Mouse (Mus musculus) natural killer cell, adult 2 months (primary cell): ENCODE results near the gene A730071L15Rik.

Source experiments
- DNase-seq, 2 experiments: peaks; one replicate each; pipeline ENCODE4 v3.0.0; 2022; ENCODE audit warnings: low spot score in 2 of 2

The A730071L15Rik gene

DNA sequence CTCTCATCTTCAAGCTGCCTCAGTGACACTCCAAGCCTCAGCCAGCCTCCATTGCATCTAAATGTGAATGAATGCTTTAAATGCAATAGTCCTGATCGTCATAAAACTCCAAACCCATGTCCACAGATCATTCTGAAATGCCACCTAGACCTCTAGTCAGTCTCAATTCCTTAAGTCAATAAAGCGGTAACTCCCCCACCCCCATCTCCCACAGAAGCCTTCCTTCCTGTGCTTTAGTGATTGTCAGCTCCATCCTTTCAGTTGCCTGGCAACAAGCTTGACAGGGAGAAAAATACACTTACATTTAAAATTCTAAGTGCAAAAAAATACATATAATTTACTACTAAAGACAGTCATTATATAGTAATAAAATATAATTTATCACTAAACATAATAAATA, 16.6 kb upstream of the A730071L15Rik start:
- DNase-seq: no peak

DNA sequence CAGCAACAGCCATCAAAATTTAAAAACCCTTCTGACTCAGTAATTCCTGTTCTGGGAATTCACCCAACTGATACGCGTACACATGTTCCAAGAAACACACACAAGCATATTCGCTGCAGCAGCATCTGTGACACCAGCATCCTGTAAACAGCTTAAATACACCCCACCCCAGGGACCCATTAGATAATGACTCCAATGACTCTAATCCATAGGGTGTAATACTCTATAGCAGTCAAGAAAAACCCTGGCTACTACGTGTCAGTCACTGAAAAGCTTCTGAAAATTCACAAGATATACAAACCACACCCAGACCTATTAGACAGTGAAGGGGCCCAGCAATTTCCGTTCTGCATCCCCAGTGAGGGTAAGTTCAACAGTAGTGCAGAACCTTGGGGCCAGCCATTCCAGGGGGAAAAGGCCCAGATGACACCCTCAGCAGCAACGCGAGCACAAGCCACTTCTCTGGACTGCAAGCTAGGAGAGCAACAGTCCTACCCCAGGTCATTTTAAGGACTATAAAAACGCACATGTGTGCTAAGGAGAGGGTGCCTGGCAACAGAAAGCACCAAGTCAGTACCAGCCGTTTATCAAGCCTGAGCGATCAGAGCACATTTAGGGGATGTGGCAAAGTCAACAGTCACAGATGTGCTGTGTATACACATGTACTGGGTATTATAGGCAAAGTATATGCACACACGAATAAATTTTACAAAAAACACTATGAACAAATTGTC, 15.5 kb upstream of the A730071L15Rik start:
- DNase-seq: peak in 1 of 2 experiments; percentile 20

DNA sequence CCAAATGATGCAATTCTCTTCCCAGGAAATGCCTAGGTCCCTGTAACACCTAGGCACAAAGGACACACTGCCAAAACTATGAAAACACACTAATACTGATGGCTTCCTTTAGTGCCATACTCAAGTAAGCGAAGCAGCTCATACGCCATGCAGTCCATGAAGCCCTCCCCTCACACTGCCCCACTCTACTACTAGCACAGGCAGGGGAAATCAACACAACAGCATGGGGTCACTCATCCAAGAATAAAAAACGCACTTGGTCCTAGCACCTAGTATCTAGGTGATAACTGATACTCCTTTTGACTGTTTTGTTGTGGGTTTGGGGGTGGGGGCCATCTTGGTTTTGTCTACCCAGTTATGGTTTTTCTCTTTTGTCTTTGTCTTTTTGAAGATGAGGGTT, 12.4 kb upstream of the A730071L15Rik start:
- DNase-seq: no peak

DNA sequence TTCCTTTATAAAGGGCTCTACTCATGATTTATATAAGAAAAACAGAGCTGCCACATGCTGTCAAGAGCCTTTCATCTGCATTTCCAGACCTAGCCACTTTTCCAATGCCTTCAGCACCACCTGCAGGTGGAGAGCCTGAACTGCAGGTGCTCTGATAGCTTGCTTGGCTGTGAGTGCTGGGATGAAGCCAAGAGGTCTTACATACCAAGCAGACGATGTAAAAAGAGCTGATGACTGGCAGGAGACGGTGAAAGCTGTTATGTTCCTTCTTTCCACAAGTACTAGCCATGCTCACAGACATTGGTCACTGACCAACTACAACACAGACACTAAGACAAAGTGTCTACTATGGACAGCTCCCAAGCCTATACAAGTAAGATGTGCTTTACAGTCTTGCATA, 12.0 kb upstream of the A730071L15Rik start:
- DNase-seq: peak; percentile 58 to 76

DNA sequence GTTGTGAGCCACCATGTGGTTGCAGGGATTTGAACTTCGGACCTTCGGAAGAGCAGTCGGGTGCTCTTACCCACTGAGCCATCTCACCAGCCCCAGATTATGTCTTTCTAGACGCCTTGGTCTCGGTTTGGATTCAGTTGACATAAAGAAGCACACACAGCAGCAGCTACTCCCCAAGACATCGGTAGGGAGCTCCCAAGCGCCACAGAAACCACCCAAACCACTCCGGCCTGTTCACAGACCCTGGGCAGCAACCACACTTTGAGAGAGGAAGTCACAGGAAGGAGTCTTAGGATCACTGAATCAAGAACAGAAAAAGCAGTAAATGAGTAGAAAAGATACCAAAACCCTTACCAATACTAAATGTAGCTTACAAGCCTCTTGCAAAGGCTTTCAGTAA, 3.0 kb upstream of the A730071L15Rik start:
- no peak for DNase-seq

DNA sequence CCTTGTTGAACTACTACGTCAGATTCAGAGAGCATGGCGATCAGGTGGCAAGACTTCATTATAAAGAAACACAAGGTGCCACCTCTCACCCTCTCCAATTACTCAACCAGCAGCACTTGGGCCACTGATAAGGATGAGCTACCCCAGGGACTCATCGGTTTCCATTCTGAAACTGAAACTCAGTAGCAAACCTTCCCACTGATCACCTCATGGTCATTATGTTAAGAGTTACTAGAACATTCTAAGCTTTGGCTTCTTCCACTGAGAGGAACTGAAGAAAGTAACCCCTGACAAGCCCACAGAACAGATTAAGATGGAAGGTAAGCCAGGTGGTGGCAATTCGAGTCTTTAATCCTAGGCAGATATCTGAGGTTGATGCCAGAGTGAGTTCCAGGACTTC, 1.4 kb upstream of the A730071L15Rik start:
- no peak for DNase-seq

DNA sequence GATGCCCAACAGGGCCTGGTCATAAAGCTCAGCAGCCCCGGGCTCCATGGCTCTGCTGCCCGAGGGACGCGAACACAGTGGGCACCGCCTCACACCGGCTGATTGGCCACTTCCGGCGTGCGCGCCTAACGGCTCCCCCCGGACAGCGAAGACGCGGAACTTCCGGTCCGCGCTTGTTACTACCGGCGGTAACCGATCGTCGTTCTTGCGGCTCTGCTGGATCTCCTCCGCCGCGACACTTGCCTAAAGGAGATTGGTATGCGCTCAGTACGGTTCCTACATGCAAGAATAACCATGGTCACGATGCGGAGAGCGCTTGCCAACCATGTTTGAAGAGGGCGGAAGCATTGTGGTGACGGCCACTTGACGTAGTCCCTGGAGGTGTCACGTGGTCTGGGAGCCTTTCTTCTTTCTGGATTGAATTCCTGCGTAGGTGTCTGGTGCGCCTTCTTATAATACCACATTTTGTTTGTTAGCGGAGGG, 299 bp downstream of the A730071L15Rik start, which contains the start of gene Nudcd3:
Gene Nudcd3 (minus strand): TSS at position 329 of the 483 bp plus-strand sequence.
- DNase-seq: peak; percentile 88

DNA sequence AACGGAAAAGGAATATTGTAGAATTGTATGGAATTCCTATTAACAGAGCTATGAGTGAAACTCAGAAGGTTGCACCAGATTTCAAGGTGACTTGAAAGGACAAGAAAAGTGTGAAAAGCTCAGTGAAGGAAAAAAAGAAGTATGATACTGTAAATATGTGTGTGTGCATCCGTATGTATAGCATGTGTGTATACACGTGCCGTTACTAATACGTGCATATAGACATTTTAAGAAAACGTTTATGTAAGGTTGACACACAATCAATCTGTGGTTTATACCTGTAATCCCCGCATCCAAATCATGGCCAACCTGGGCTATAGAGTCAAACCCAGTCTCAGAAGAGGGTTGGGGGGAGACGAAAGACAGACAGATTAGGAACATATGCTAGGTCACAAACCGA, 741 bp downstream of the A730071L15Rik start:
- no peak for DNase-seq

DNA sequence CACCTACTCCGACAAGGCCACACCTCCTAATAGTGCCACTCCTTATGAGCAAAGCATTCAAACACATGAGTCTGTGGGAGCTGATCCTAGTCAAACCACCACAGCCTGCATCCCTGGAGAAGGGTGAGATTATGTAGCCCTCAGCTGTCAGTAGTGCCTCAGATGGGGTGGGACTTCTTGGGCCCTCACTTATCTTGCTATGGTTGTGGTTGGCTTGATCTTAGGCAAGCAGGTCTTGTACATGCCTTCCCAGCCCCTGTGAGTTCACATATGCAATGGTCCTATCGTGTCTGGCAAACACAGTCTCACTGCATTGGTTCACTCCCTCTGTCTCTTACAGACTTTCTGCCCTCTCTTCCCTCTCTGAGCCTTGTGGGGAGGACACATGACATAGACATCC, 7.3 kb downstream of the A730071L15Rik start:
- DNase-seq: no peak

DNA sequence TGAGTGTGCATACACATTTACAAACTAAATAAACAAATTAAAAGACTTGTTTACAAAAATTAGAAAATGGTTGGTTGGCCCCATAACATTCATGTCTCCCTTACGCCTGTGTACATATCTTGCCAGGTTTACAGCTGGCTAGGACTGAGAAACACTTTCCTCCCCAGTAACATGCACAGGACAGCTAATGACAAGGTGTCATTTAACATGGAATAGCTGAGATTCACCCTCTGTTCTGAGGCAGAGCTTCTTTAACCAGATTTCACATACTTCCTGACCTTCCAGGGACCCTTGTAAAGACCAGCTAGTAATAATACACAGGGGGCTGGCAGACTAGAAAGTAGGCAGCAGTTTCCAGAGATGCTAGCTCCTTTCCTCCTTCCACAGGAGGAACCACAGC, 8.3 kb downstream of the A730071L15Rik start:
- DNase-seq: no peak

DNA sequence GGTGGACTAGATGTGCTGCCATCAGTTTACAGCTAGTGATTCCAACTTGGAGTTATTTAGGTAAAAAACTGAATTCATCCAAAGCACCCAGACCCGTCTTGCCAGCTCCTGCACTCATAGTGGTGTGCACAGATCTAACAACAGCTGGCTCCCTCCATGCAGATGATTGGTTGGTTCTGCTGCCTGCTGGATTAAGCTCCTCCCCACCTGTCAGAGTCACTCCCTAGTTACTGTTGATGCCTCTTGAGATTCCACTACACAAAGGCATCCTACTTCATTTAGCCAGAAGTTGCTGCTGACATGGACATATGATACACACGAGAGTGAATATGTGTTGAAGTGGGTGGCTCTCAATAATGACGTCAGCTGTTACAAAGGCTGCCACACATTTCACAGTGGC, 17.0 kb downstream of the A730071L15Rik start:
- DNase-seq: no peak

DNA sequence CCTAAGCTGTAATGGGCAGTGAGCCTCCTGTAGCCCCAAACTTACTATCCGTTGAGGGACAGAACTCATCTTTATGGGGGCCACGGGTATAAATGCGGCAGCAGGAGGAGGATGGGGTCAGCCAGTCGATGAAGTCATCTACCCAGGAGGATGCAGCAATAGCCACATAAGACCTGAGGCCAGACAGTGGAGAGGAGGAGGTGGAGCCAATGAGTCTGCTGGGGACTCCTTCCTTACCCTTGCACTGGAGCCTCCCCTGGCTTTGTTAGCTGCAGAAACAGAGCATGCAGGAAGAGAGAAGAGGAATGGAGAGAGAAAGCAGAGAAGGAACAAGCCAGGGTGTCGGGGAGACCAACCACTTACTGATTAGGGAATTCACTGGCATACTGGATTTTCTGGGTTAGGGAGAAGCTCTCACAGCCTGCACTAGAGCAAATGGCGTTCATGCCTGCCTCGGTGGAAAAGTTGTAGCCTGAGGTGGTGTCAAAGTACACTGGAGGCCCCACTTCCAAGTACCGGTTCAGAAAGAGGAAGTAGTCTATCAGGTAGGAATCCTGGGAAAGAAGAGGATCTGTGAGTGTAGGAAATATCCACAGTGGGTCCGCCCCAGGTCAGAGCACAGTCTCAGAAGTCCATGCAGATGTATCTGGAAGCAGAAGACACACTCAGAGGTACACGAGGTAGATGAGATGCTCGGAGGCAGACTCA, 18.5 kb downstream of the A730071L15Rik start:
- no peak for DNase-seq

DNA sequence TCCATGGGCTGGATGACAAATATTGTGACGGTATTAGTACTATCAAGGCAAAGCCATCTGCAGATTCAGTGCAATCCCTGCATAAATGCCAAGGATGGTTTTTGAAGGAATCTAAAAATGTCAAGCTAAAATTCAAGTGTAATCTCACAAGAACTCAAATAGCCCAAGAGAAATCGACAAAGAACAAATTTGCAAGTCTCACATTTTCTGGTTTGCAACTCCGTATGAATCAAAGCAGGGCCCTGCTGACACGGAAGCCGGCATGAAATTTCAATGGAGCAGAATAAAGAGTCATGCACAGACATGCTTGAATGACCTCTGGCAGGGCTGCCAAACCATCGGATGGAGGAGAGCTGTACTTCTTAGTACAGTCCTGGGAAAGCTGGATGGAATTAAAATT, 20.1 kb downstream of the A730071L15Rik start:
- DNase-seq: no peak

DNA sequence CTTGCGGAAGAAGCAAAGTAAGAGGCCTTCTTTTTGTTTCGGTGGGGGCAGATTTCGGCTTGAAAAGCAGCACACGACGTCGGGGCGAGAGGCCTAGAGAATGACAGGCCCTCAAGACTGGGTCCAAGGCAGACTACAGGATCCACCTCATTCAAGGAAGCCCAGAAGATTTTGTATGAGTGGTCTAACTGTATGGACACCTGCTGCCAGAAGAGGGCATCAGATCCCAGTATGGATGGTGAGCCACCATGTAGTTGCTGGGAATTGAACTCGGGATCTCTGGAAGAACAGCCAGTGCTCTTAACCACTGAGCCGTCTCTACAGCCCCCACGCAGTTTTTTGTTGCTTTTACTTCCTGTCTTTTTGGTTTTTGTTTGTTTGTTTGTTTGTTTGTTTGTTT, 22.4 kb downstream of the A730071L15Rik start:
- no peak for DNase-seq

DNA sequence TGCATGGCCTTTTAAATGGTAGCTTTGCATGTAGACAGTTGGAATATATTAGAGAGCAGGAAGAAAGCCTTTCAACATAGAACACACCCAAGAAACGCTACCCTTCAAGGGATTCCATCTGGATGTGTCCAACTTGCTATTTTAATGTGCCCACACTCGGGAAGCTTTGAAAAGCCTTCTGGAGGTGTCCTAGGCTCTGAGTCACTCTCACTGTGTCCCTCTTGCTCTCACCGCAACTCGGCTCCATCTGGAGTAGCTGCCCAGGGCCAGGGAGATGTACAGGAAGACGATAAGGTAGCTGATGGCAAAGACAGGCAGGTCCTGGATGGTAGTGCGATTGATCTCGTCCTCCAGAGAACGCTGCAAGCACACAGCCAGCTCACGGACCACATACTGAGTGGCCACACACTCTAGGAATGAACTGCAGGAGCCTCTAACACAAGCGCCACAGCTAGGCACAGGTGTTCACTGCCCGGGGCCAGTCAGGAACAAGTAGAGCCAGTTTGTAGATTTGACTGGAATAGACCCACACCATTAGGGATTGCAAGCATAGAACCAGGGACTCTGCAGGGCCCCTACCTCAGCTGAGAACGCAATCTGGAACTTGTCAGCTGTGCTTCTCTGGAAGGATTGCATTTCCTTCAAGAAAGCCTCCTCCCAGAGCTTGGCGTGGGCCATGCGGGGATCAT, 24.9 kb downstream of the A730071L15Rik start:
- DNase-seq: no peak

DNA sequence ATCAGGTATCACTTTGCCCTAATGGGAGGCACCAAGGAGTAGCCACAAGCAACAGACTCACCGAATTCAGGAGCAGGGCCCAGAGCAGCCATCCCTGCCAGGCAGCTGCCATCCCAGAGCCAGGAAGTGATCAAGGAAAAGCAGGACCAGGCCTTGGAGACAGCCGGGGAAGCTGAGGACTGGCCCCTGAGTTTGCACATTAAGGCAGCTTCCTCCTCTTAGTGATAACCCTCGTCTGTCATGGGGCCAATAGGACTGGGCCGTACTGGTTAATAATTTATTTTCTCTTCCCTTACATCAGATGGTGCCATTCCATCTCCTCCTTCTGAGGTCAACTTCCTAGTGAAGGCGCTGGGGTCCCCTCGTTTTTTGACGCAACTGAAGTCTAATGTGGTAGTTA, 30.2 kb downstream of the A730071L15Rik start, which contains the start of gene Npc1l1:
Gene Npc1l1 (minus strand): TSS at position 132 of the 400 bp plus-strand sequence.
- DNase-seq: no peak

DNA sequence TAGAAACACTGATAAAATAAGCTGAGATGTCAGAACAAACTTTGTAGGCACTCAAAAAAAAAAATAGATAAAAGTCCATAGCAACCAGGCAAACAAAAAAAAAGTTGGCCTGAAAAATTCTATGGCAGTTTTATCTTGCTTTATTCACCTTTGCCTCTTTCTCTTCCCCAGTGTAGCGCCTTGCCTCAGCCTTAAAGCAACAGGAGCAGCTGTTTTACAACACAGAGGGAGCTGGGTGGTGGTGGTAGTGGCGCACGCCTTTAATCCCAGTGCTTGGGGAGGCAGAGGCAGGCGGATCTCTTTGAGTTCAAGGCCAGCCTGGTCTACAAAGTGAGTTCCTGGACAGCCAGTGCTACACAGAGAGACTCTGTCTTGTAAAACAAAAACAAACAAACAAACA, 33.2 kb downstream of the A730071L15Rik start:
- DNase-seq: no peak

DNA sequence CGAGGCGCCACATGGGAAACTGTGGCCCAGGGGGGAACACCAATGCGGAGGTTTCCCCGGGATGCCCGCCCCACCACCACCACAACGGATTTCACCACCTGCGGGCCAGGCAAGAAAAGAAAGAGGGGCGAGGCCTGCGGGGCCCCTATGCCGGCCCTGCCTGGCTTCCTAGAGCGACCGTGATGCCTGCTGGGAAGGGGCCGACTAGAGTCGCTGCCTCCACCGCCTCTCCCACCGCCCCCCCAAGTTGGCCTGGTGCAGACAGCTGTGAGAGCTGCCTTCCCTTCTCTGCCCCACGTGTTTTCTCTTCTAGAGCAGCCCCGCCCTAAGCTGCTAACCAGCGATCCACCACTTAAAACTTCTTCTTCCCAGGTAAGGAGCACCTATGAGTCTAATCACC, 44.9 kb downstream of the A730071L15Rik start:
- no peak for DNase-seq
